Mouse (Mus musculus) embryonic facial prominence, embryonic 10.5 days (tissue): ENCODE measurements around the gene Taar9. TPM values are rescaled to one million over a fixed set of nuclear protein-coding genes. Genes with fewer than 3 reads are reported as not detected.
"Not testable (repeated sequence)": the region's sequence is repeated elsewhere in the genome, so short reads cannot be mapped to it uniquely, and the experiment has no call there.

Experiments
- DNase-seq: peaks from one replicate; pipeline ENCODE4 v3.0.0-alpha.2; 2017; ENCODE audit warnings: low spot score
- H3K27ac ChIP-seq: fragments of 300-500 bp; sonication (generic); replicated peaks from 2 replicates; pipeline ENCODE4 v1.5.1; 2016; ENCODE audit warnings: mild to moderate bottlenecking
- H3K27me3 ChIP-seq: fragments of 300-500 bp; sonication (generic); replicated peaks from 2 replicates; pipeline ENCODE4 v1.6.1; 2016; ENCODE audit warnings: low read depth, mild to moderate bottlenecking; ENCODE audit not compliant: poor library complexity, severe bottlenecking
- H3K36me3 ChIP-seq: fragments of 300-500 bp; sonication (generic); replicated peaks from 2 replicates; pipeline ENCODE4 v1.6.1; 2016; ENCODE audit warnings: mild to moderate bottlenecking, moderate library complexity
- H3K4me1 ChIP-seq: fragments of 300-500 bp; sonication (generic); 2 replicates; pipeline ENCODE4 v1.6.1; 2016
- H3K4me3 ChIP-seq: fragments of 300-500 bp; sonication (generic); 2 replicates; pipeline ENCODE4 v1.5.1; 2016; ENCODE audit warnings: mild to moderate bottlenecking, moderate library complexity
- H3K9me3 ChIP-seq: fragments of 300-500 bp; sonication (generic); 2 replicates; pipeline ENCODE4 v1.6.1; 2016; ENCODE audit warnings: mild to moderate bottlenecking
- WGBS: fragments of 180-500 bp; shearing (Covaris S2); methylation state at CpG from one replicate; pipeline ENCODE4 v1.1.7; 2016; 5-methylcytosine and 5-hydroxymethylcytosine counted together
- polyA plus RNA-seq: library from polyadenylated mRNA; unstranded; fragments of >200 nt; fragmentation: Nextera tagmentation; extraction: Ambion mirVana; gene quantifications from 2 replicates; pipeline ENCODE4 v1.2.1, GENCODE M21; 2016

Taar9 gene
- polyA plus RNA-seq = not detected in 2 replicates

- H3K4me1 ChIP-seq, H3K4me3 ChIP-seq, H3K9me3 ChIP-seq, H3K36me3 ChIP-seq, H3K27me3 ChIP-seq, H3K27ac ChIP-seq, DNase-seq: not testable (repeated sequence)
- 87% methylated on average over 8 of the region's 8 CpGs for WGBS
These were observed at the start of gene Taar9 for GRCm38 (mm10) chr10:24109434-24109833. Gene Taar9, minus strand, starts transcription at chr10:24109534.

DNA sequence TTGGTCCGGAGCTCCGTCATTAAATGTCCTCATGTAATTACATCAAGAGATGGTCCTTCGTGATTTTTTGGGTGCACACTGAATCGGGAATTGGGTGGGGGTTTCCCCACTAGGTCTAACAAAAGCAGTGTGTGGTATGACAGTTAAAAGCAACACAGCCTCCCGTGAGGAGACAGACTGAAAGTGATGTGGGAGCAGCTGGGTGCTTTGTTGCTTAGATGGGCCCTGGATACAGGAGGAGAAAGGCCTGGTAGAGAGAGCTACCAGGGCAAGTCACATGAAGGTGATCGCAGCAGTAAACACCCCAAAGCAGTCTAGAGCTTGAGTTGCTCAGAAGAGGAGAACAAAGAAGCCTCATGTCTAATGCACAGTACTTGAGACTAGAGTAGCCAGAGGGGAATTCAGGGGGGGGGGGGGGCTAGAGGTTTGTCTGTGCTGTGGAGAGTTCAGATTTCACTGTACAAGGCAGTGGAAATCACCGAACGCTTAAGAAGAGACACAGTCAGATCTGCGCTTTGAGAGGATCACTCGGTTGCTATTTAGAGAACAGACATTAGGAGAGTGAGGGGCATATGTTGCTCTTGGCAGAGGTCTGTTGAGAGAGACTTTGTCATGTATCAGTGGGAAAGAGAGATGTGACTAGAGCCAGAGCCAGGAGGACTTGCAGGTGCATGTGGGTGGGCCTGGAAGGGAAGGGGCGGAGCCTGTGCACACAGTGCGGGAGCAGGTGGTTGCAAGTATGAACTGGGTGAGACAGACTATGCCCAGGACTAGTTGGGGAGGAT lies 49.3 kb upstream of the Taar9 start:
- Histone ChIP-seq H3K4me3 (no peak overlapping the region), H3K9me3 (no peaks in the 10 kb centered on the region), H3K27me3 (no peaks in the 10 kb centered on the region), H3K36me3 (peaks cover 45% of the 10 kb centered on the region), H3K4me1 (no peaks in the 10 kb centered on the region), H3K27ac (no peak overlapping the region)
- no peak for DNase-seq
- 92% methylated on average over 12 of the region's 12 CpGs for WGBS

- H3K4me1 ChIP-seq = peaks cover 12% of the 10 kb centered on the region; the same call in 1 of the 2 replicates
- DNase-seq = no peak
- no peaks in the 10 kb centered on the region for H3K9me3 ChIP-seq
- H3K27ac ChIP-seq = no peak overlapping the region
- 55% methylated on average over 7 of the region's 7 CpGs for WGBS
- peak overlapping the region; percentile 89 for H3K4me3 ChIP-seq
- no peaks in the 10 kb centered on the region for H3K27me3 ChIP-seq
- 0 out of 2 replicates have a peak, but pooled peaks cover under 1% of the 10 kb centered on the region for H3K36me3 ChIP-seq
These were observed 40.8 kb upstream of the Taar9 start for GRCm38 (mm10) chr10:24150086-24150485.

DNA sequence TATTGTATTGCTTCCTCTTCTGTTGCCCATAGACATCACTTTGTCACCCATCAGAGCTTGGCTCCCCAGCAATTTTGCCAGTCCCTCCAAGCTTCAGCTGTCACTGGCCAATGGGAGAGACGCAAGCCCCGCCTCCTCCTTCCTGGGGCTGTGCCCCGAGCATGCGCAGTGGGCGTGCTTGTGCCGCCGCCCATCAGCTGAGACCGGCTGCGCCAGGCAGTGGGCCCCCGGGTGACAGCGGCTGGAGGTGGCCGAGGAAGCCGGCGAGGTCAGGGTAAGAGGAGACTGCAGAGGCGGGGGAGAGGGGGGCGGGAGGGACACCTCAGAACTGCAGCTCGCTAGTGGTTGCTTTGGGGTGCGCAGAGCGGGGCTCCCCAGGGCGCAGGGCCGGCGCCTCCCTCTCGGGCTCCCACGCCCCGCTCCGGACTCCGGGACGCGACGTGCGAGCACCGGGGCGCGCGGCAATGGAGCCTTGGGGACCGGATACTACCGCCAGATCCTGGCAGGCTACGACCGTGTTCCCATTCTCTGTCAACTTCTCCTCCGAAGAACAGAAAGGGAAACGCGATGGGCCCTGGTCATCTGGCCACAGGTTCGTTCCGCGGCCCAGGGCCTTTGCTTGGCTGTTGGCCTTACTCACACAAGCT lies 39.9 kb upstream of the Taar9 start, which contains the start of gene Stx7:
Gene Stx7 (plus strand): TSS at position 168 of the 647 bp plus-strand sequence.
- H3K9me3 ChIP-seq = no peaks in the 10 kb centered on the region
- H3K27ac ChIP-seq = peak within 1 kb of the TSS; percentile 87
- H3K4me3 ChIP-seq = peak within 1 kb of the TSS; percentile 89
- H3K36me3 ChIP-seq = no peaks in the 10 kb centered on the region
- H3K27me3 ChIP-seq = no peaks in the 10 kb centered on the region
- H3K4me1 ChIP-seq = peaks cover 12% of the 10 kb centered on the region; the same call in 1 of the 2 replicates
- under 1% methylated on average over 44 of the region's 45 CpGs for WGBS
- DNase-seq = peak; percentile 93

DNA sequence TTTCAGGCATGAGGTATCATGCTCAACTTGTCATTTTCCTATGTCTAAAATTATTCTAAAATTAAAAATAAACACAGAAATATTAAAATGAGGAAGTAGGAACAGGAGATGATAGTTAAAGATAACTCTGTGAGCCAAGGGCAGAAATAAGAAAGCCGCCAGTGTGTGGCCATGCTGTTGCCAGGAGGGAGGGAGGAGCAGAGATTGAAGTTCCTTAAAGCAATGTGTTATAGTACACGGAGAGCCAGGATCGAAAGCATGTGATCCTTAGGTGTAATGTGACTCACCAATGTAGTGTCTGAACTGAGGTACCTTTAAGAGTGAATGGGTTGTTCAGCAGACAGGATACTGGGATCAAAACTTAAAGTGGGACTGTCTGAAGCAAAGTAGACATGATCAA lies 33.4 kb upstream of the Taar9 start:
- WGBS = 86% methylated on average over 3 of the region's 3 CpGs
- no peak overlapping the region for H3K27ac ChIP-seq

GRCm38 (mm10) chr10:24138623-24139261 lies 29.4 kb upstream of the Taar9 start:
- Histone ChIP-seq H3K27me3 (no peaks in the 10 kb centered on the region), H3K4me3 (no peak overlapping the region), H3K27ac (no peak overlapping the region), H3K4me1 (no peaks in the 10 kb centered on the region), H3K36me3 (no peaks in the 10 kb centered on the region), H3K9me3 (no peaks in the 10 kb centered on the region)
- no peak for DNase-seq
- 74% methylated on average over 2 of the region's 2 CpGs for WGBS

More for the DNA sequence above, 33.4 kb upstream of the Taar9 start:
- Histone ChIP-seq H3K27me3 (no peaks in the 10 kb centered on the region), H3K9me3 (no peaks in the 10 kb centered on the region), H3K36me3 (no peaks in the 10 kb centered on the region), H3K4me3 (no peak overlapping the region), H3K4me1 (no peaks in the 10 kb centered on the region)
- no peak for DNase-seq

DNA sequence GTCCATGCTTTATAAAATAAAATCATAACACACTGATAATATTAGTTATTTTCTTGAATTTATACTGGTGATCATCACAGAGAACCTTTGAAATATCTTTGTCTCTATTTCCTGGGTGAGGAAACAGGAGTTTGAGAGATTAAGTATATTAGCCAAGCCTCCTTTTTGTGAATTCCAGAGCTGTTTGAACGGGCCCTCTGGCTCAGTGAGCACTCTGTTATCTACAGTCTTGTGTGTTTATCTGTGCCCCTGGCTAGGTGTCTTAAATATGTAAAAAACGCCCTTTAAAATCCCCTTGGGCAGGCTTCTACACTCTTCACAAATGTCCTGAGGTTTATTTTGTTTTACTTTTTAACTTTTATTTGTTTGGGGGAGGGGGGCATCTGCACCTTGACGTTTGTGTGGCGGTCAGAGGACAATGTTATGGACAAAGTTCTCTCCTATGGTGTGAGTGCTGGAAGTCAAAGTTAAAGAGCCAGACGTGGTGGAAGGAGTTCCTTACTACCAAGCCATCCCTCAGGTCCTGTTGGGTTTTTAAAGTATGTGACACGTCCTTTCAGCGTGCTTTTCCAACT lies 24.8 kb upstream of the Taar9 start:
- Histone ChIP-seq H3K27ac (no peak overlapping the region), H3K9me3 (no peaks in the 10 kb centered on the region), H3K4me3 (no peak overlapping the region), H3K4me1 (peaks cover 14% of the 10 kb centered on the region), H3K27me3 (no peaks in the 10 kb centered on the region), H3K36me3 (no peaks in the 10 kb centered on the region)
- DNase-seq = no peak
- WGBS = 55% methylated on average over 7 of the region's 7 CpGs

GRCm38 (mm10) chr10:24133132-24133531 lies 23.8 kb upstream of the Taar9 start:
- peaks cover 14% of the 10 kb centered on the region for H3K4me1 ChIP-seq
- no peaks in the 10 kb centered on the region for H3K27me3 ChIP-seq
- H3K27ac ChIP-seq = no peak overlapping the region
- WGBS = 30% methylated on average over 2 of the region's 2 CpGs
- no peak overlapping the region for H3K4me3 ChIP-seq
- H3K36me3 ChIP-seq = no peaks in the 10 kb centered on the region
- DNase-seq = no peak
- H3K9me3 ChIP-seq = no peaks in the 10 kb centered on the region

- peak; percentile 23 for DNase-seq
- Histone ChIP-seq H3K4me3 (no peak overlapping the region), H3K36me3 (no peaks in the 10 kb centered on the region), H3K4me1 (peaks cover 14% of the 10 kb centered on the region), H3K27ac (peak overlapping the region; percentile 44; the same call in 1 of the 2 replicates), H3K9me3 (no peaks in the 10 kb centered on the region), H3K27me3 (no peaks in the 10 kb centered on the region)
- 5% methylated on average over 5 of the region's 5 CpGs for WGBS
These were observed 22.9 kb upstream of the Taar9 start for GRCm38 (mm10) chr10:24132273-24132672.

DNA sequence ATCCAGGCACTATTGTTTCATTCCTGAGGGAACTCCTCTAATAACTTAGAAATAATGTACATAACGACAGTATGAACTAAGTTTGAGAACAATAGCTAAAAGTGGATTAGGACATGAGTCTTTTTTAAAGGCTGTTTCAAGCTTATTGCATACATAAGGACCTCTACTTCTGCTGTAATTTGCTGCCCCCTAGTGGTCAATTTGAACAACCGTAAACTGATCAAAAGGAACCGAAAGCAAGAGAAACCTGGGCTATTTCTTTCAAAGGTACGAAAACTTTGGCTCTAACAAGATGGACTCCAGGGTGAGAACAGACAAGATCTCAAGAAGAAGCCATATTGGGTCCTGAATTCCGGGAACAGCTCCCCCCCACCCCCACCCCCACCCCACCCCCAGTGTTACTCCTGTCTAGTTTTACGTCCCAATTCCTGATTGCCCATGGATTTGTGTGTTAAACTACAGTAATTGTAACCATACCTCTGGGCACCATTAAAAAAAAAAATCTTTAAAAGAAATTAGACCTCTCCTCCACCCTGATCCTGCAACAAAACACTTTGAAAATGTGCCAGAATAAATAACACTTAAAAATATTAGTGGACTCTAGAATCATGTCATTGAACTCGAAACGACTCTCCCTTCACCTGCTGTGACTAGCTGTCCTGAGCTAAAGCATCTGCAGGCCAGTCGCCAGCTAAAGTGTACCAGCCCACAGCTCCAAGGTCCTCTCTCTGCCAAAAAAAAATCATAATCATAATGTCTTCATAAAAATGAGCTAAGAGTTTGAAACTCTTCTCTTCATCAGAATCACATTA lies 22.3 kb upstream of the Taar9 start:
- peaks cover 14% of the 10 kb centered on the region for H3K4me1 ChIP-seq
- no peaks in the 10 kb centered on the region for H3K27me3 ChIP-seq
- peak overlapping the region; percentile 39; the same call in 1 of the 2 replicates for H3K4me3 ChIP-seq
- H3K36me3 ChIP-seq = no peaks in the 10 kb centered on the region
- no peaks in the 10 kb centered on the region for H3K9me3 ChIP-seq
- peak; percentile 36 for DNase-seq
- no peak overlapping the region for H3K27ac ChIP-seq
- WGBS = 22% methylated on average over 9 of the region's 9 CpGs

DNA sequence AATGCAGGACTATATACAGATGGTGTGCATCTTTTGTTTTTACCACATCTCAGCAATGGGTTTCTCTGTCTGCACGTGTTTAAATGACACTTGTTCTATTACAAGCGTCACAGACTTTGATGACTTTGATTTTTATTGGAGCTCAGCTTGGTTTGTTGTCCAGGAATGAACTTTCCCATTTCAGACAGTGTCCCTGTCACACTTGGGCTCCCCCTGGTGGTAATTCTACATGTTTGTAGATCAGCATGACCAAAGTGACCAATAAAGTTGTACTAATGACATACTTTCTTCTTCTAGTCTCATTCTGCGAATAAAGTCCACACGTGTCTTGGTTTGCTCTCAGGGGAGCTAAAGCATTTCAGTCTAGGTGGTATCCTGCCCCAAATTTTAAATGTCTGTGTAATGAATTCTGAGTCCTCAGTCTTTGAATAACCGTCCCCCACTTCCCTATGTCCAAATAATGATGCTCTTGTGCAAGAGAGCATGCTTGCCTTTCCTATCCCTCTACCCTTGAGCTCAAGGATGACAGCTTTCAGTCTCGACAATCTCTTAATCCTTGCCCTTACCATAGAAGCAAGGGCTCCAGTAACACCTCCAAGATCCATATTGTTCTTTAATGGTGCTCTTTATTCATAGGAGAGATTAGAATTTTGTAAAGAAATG lies 1.9 kb upstream of the Taar9 start:
- DNase-seq = peak; percentile 44
- WGBS = 54% methylated on average over 6 of the region's 6 CpGs

More for the DNA sequence above, 1.9 kb upstream of the Taar9 start:
- H3K36me3 ChIP-seq = no peaks in the 10 kb centered on the region
- no peak overlapping the region for H3K27ac ChIP-seq
- H3K4me3 ChIP-seq = no peak overlapping the region
- H3K27me3 ChIP-seq = no peaks in the 10 kb centered on the region
- peaks cover 7% of the 10 kb centered on the region; the same call in 1 of the 2 replicates for H3K9me3 ChIP-seq
- peaks cover 6% of the 10 kb centered on the region; the same call in 1 of the 2 replicates for H3K4me1 ChIP-seq
